Mouse (Mus musculus) neural tube, embryonic 15.5 days (tissue): ENCODE measurements at regions not wholly inside any gene's neighbourhood (a gene's known extent, or its start where the extent isn't known, plus 50 kb on each side); places are given as distances from the start of the nearest gene placed in this dataset.
"Not testable (repeated sequence)": the region's sequence is repeated elsewhere in the genome, so short reads cannot be mapped to it uniquely, and the experiment has no call there.

ENCODE experiments used
- ATAC-seq: fragments of 200-750 bp; cut with Nextera tagmentation; 2 replicates; pipeline ENCODE4 v1.8.0; 2017; ENCODE audit warnings: mild to moderate bottlenecking, moderate TSS enrichment, moderate library complexity; ENCODE audit not compliant: low FRiP score
- H3K27ac ChIP-seq: fragments of 300-500 bp; sonication (generic); replicated peaks from 2 replicates; pipeline ENCODE4 v1.5.1; 2015; ENCODE audit warnings: mild to moderate bottlenecking, inconsistent platforms
- H3K27me3 ChIP-seq: fragments of 300-500 bp; sonication (generic); replicated peaks from 2 replicates; pipeline ENCODE4 v1.6.1; 2015; ENCODE audit warnings: inconsistent platforms
- H3K36me3 ChIP-seq: fragments of 300-500 bp; sonication (generic); 2 replicates; pipeline ENCODE4 v1.6.1; 2015; ENCODE audit warnings: inconsistent platforms
- H3K4me1 ChIP-seq: fragments of 300-500 bp; sonication (generic); 2 replicates; pipeline ENCODE4 v1.6.1; 2015; ENCODE audit warnings: inconsistent platforms
- H3K4me2 ChIP-seq: fragments of 300-500 bp; sonication (generic); 2 replicates; pipeline ENCODE4 v1.6.1; 2015; ENCODE audit warnings: inconsistent platforms, mild to moderate bottlenecking, moderate library complexity
- H3K4me3 ChIP-seq: fragments of 300-500 bp; sonication (generic); replicated peaks from 2 replicates; pipeline ENCODE4 v1.5.1; 2015; ENCODE audit warnings: mild to moderate bottlenecking, inconsistent platforms
- H3K9ac ChIP-seq: fragments of 300-500 bp; sonication (generic); replicated peaks from 2 replicates; pipeline ENCODE4 v1.6.1; 2015; ENCODE audit warnings: mild to moderate bottlenecking, inconsistent platforms
- H3K9me3 ChIP-seq: fragments of 300-500 bp; sonication (generic); replicated peaks from 2 replicates; pipeline ENCODE4 v1.6.1; 2016; ENCODE audit warnings: inconsistent platforms
- WGBS: fragments of 180-500 bp; shearing (Covaris S2); methylation state at CpG from one replicate; pipeline ENCODE4 v1.1.7; 2015; ENCODE audit warnings: mixed read lengths; 5-methylcytosine and 5-hydroxymethylcytosine counted together

DNA sequence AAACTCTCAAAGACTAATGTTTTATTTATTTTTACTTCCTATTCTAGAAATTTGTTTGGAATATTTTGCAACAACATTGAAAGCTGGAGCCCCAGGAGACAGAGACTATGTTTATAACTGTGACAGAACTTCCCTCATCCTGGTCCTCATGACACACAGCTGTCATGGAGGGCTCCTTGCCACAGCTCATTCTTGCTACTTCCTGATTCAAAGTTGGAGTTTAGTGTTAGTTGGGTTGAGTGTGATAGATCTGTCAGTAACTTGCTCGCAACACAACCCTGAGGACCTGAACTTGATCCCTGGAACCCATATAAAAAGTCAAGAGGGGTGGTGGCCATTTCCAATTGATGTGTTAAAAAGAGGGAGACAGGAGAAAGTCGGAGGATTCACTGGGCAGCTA, 328.3 kb upstream of the Nox3 start:
- H3K27ac ChIP-seq = no peak overlapping the region
- H3K27me3 ChIP-seq = no peaks in the 10 kb centered on the region
- H3K9me3 ChIP-seq = no peaks in the 10 kb centered on the region
- no peak overlapping the region for H3K4me3 ChIP-seq
- no peaks in the 10 kb centered on the region for H3K4me1 ChIP-seq
- H3K4me2 ChIP-seq = no peak overlapping the region
- no peak for ATAC-seq
- WGBS = 85% methylated on average over 2 of the region's 2 CpGs
- H3K9ac ChIP-seq = no peak overlapping the region
- H3K36me3 ChIP-seq = no peaks in the 10 kb centered on the region

DNA sequence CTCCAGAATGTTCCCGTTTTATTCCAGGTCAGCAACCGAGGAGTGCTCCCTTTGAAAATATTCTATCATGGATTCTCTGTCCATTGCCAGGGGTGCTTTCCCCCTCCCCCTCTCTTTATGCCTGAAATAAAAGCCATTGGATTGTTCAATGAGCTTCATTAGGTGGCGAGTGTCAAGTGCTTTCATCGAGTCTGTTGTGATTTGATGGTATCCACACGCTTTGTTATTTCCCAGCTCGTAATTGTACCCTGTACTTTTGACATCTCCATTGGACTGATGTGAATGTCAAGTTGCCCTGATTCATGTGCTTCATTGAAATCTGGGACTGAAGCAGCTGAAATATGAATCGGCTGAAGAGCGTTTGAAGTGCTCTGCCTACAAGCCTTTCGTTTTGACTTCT, 333.1 kb upstream of the Nox3 start:
- no peaks in the 10 kb centered on the region for H3K4me1 ChIP-seq
- 53% methylated on average over 9 of the region's 9 CpGs for WGBS
- no peaks in the 10 kb centered on the region for H3K9me3 ChIP-seq
- H3K9ac ChIP-seq = no peak overlapping the region
- no peak overlapping the region for H3K27ac ChIP-seq
- H3K27me3 ChIP-seq = no peaks in the 10 kb centered on the region
- no peak overlapping the region for H3K4me3 ChIP-seq
- H3K4me2 ChIP-seq = no peak overlapping the region
- no peak for ATAC-seq
- H3K36me3 ChIP-seq = no peaks in the 10 kb centered on the region

DNA sequence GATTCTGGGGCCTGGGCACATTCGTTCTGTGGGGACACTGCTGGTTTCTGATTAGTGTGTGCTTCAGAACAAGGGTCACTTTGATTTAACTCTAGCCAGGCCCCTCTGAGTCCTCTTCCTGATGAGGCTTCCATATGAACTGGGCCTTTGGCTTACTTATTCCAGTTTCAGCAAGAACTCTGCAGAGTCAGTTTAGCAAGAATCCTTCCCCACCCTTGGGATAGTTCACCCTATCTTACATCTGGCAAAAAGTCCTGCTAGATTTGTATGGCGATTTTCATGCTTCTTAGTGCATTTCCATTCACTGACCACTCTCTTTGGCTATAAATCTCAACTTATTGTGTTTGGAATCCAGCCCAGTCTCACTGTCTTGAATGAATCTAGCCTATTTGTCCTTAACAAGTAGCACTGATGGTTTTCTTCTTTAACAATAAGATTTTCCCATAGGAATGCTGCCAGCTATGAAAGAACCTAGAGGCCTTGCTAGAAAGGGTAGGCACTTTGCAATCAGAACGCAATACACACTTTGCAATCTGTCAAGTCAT, 338.8 kb upstream of the Nox3 start:
- H3K4me2 ChIP-seq = no peak overlapping the region
- no peaks in the 10 kb centered on the region for H3K27me3 ChIP-seq
- no peak overlapping the region for H3K9ac ChIP-seq
- H3K36me3 ChIP-seq = no peaks in the 10 kb centered on the region
- 9% methylated on average over 3 of the region's 3 CpGs for WGBS
- H3K27ac ChIP-seq = no peak overlapping the region
- no peaks in the 10 kb centered on the region for H3K9me3 ChIP-seq
- ATAC-seq = no peak
- no peak overlapping the region for H3K4me3 ChIP-seq
- H3K4me1 ChIP-seq = peaks cover under 1% of the 10 kb centered on the region

DNA sequence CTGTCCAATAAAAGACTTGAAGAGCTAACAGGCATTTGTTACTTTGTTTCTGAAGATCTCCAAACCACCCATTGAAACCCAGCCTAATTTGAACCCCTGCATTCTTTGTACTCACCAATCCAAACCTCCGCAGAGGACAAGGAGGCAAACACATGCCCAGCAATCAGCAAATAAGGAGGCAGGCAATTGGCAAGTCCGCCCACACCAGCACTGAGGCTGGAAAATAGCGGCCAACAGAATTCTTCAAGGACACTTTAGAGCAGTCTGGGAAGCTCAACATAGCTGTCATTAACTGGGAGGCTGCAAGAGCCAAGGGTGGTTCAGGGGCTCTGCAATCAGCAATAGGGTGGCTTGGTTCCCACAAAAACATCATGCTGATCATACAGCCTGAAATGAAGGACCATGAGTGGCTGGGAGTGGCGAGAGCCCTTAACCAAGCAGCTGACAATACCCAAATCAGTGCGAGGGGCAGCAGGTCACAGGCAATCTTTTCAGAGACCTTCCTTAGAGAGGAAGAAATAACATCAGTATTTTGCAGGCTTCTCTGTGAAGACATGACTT, 344.1 kb upstream of the Nox3 start:
- no peaks in the 10 kb centered on the region for H3K9me3 ChIP-seq
- WGBS = 4% methylated on average over 5 of the region's 5 CpGs
- H3K4me1 ChIP-seq = peaks cover 9% of the 10 kb centered on the region
- no peak overlapping the region for H3K4me2 ChIP-seq
- H3K36me3 ChIP-seq = no peaks in the 10 kb centered on the region
- no peak overlapping the region for H3K4me3 ChIP-seq
- H3K27ac ChIP-seq = no peak overlapping the region
- H3K27me3 ChIP-seq = no peaks in the 10 kb centered on the region
- ATAC-seq = no peak
- H3K9ac ChIP-seq = no peak overlapping the region

DNA sequence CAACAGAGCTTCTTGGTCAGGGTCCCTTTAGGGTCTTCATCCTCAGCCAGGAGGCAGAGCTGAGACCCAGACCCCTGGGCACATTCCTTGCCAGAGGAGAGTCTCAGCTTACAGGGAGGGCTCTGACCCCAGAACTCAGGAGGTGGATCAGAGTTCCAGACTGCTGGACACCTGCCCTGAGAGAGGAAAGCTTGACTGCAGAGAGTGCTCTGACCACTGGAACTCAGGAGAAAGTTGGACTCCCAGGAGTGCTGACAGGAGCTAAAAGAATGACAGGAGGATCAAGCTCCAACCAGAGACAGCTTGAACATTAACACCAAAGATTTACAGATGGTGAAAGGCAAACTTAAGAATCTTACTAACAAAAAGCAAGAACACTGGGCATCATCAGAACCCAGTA, 364.1 kb upstream of the Nox3 start:
- not testable (repeated sequence) for H3K4me2 ChIP-seq, H3K27ac ChIP-seq, ATAC-seq, H3K4me3 ChIP-seq, H3K9me3 ChIP-seq, H3K4me1 ChIP-seq, H3K9ac ChIP-seq, H3K36me3 ChIP-seq, H3K27me3 ChIP-seq

DNA sequence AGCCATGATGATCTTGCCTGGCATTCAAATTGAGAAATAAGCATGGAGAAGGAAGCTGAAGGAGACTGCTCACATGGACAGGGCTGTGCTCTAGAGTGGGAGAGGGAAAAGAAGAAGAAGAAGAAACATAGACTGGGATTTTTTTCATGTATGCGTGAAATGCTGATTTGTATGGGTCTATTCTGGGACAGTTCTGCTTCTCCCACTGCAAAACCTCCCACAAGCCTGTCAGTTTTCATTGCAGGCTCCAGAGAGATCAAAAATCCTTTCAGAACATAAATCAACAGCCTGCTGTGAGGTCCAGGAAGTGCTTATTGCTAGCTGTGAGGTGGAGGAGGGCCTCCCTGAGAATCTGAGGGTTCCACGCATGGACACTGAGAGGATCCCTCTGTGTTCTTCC, 377.3 kb upstream of the Nox3 start:
- no peak for ATAC-seq
- Histone ChIP-seq H3K36me3 (no peaks in the 10 kb centered on the region), H3K4me3 (no peak overlapping the region), H3K27ac (no peak overlapping the region), H3K9me3 (no peaks in the 10 kb centered on the region), H3K4me1 (no peaks in the 10 kb centered on the region), H3K4me2 (no peak overlapping the region), H3K27me3 (no peaks in the 10 kb centered on the region), H3K9ac (no peak overlapping the region)
- WGBS = 68% methylated on average over 2 of the region's 2 CpGs

DNA sequence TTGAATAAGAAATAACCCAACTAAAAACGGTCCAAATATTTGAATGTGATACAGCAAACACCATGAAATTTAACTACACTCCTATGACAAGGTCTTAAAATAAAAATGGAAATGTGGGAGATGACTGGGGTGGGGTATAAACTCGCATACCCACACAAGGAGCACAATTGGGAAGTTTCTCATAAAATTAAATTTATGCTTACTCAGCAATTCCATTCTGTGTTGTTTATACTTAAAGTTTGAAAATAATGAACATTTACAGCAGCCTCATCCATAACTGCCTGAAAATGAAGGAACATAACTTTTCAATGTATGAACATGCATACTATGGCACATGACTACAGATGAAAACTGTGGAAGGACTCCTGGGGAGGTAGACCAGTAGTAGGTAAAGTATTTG, 384.5 kb upstream of the Nox3 start:
- no peaks in the 10 kb centered on the region for H3K36me3 ChIP-seq
- 85% methylated on average over 2 of the region's 2 CpGs for WGBS

DNA sequence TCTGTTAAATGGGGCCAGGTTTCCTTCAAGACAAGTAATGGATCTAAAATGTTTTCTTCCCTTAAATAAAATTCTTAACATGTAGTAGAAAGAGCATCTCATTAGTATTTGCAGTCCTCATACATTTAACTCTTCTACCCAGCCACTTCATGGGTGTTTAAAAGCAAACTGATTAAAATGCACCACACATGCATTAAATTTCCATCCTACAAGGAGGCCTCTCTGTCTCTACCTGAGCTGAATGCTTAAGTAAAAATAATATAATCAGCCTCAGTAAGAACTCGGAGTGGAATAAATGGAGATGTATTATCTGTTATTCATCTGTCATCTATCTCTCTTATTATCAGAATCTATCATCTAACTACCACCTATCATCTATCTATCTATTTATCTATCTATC, 398.6 kb upstream of the Nox3 start:
- Histone ChIP-seq H3K9me3 (no peaks in the 10 kb centered on the region), H3K27me3 (no peaks in the 10 kb centered on the region), H3K36me3 (no peaks in the 10 kb centered on the region), H3K9ac (no peak overlapping the region), H3K27ac (no peak overlapping the region), H3K4me2 (no peak overlapping the region), H3K4me1 (no peaks in the 10 kb centered on the region), H3K4me3 (no peak overlapping the region)
- WGBS = 42% methylated on average over 1 of the region's 1 CpGs
- ATAC-seq = no peak

More for the DNA sequence above, 384.5 kb upstream of the Nox3 start:
- Histone ChIP-seq H3K9me3 (no peaks in the 10 kb centered on the region), H3K9ac (no peak overlapping the region), H3K4me1 (no peaks in the 10 kb centered on the region), H3K4me2 (no peak overlapping the region), H3K27ac (no peak overlapping the region), H3K4me3 (no peak overlapping the region), H3K27me3 (no peaks in the 10 kb centered on the region)
- no peak for ATAC-seq

DNA sequence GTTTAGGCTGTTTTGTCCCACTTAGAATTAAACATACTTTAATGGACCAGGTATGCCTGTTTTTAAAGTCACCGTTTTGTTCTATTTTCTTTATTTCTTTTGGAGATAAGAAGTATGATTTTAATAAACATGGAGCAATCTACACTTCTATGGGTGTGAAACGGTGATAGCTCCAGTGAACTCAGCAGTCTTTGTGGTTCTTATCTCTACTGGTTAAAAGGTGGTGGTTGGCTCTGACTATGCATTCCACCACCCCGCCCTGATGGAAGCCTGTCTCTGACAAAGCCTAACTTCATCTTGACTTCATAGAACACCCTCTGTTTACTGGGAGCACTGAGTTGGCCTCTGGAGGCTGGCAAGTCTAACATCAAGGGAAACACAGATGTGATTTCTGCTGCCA, 407.3 kb upstream of the Nox3 start:
- Histone ChIP-seq H3K4me3 (no peak overlapping the region), H3K27ac (no peak overlapping the region), H3K4me1 (no peaks in the 10 kb centered on the region), H3K27me3 (no peaks in the 10 kb centered on the region), H3K4me2 (no peak overlapping the region), H3K9me3 (no peaks in the 10 kb centered on the region), H3K9ac (no peak overlapping the region), H3K36me3 (no peaks in the 10 kb centered on the region)
- ATAC-seq = no peak
- WGBS = 87% methylated on average over 3 of the region's 3 CpGs

DNA sequence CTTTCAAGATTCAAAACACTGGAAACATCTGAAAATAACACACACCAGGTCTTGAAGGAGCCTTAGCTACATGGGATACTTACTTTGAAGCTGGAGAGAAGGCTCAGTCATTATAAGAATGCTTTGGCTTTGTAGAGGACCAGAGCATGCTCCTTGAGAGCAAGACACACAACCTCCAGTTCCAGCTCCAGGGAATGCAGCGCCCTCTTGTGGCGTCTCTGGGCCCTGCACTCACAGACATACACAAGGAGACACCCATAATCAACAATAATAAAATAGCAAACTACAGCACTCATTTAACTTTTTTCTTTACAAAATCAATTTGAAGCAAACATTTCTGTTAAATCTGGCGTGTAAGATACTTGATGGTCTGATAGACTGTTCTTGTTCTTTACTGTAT, 413.2 kb upstream of the Nox3 start:
- no peak overlapping the region for H3K4me3 ChIP-seq
- no peak overlapping the region for H3K4me2 ChIP-seq
- no peaks in the 10 kb centered on the region for H3K27me3 ChIP-seq
- H3K9me3 ChIP-seq = no peaks in the 10 kb centered on the region
- no peak for ATAC-seq
- H3K4me1 ChIP-seq = no peaks in the 10 kb centered on the region
- no peak overlapping the region for H3K9ac ChIP-seq
- H3K27ac ChIP-seq = no peak overlapping the region
- no peaks in the 10 kb centered on the region for H3K36me3 ChIP-seq
- 48% methylated on average over 3 of the region's 3 CpGs for WGBS

DNA sequence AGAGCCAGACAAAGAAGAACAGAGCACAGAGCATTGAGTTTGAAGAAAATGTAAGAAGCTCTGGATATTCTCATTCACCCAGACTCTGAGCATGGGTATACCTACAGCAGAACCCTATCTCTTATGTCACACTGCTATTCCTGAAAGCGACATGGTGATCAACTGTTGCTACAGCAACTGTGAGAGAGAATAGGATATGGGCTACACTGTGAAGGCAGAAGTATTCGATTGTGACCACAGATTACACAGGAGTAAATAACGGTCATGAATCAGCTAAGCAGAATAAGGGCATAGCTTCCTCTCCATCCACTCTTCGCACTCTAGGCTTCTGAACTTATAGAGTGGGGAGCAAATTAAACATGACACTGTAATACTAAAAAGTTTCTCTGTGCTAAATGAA, 417.0 kb upstream of the Nox3 start:
- 67% methylated on average over 4 of the region's 4 CpGs for WGBS

DNA sequence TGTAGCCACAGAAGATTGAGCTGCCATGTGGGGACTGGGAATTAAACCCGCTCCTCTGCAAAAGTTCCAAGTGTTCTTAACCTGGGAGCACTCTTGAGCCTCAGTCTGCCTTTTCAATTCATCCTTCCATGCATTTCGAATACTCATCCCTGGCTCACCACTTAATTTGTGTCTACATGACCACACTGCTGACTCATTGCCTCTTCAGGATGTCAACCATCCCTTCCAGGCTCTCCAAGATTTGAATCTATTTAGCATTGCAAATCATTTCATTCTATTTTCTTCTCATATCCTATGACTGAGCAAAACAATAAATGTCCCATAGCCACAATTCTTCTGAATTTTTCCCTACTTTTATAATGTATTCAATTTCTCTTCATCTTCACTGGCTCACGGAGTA, 420.4 kb upstream of the Nox3 start:
- Histone ChIP-seq H3K36me3 (no peaks in the 10 kb centered on the region), H3K4me1 (no peaks in the 10 kb centered on the region), H3K27ac (no peak overlapping the region), H3K27me3 (no peaks in the 10 kb centered on the region), H3K4me2 (no peak overlapping the region), H3K9ac (no peak overlapping the region), H3K4me3 (no peak overlapping the region), H3K9me3 (no peaks in the 10 kb centered on the region)
- WGBS = 86% methylated on average over 3 of the region's 3 CpGs
- no peak for ATAC-seq

More for the DNA sequence above, 417.0 kb upstream of the Nox3 start:
- Histone ChIP-seq H3K4me3 (no peak overlapping the region), H3K9me3 (no peaks in the 10 kb centered on the region), H3K4me1 (no peaks in the 10 kb centered on the region), H3K36me3 (no peaks in the 10 kb centered on the region), H3K27ac (no peak overlapping the region), H3K9ac (no peak overlapping the region), H3K27me3 (no peaks in the 10 kb centered on the region), H3K4me2 (no peak overlapping the region)
- ATAC-seq = no peak

DNA sequence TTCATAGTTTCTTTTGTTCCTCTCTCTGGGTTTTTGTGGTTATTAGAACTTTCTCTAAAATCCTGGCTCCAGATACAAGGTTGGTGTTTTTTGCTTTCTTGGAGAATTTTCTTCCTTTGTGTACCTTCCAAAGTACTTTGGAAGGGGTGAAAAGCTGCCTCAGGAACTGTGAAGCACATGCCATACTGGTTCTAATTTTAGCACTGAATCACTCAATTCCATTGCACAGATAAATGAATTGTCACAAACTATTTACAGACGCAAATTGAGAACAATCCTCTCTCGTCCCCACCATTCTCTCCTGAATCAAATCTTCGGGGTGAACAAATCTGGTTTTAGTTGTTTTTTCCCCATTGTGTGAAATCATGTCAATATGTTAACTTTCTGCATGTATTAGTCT, 437.6 kb upstream of the Nox3 start:
- 41% methylated on average over 3 of the region's 3 CpGs for WGBS
- Histone ChIP-seq H3K27ac (no peak overlapping the region), H3K9ac (no peak overlapping the region), H3K36me3 (no peaks in the 10 kb centered on the region), H3K4me3 (no peak overlapping the region), H3K27me3 (no peaks in the 10 kb centered on the region), H3K4me2 (no peak overlapping the region), H3K4me1 (no peaks in the 10 kb centered on the region), H3K9me3 (no peaks in the 10 kb centered on the region)
- no peak for ATAC-seq
